Mouse (Mus musculus) mesoderm, embryonic 11.5 days (tissue): ENCODE data around the gene Fxyd5.

Experiments
- DNase-seq: peaks from one replicate; pipeline ENCODE4 v3.0.0-alpha.2; 2012; ENCODE audit warnings: low read depth, low spot score

Fxyd5 gene

DNA sequence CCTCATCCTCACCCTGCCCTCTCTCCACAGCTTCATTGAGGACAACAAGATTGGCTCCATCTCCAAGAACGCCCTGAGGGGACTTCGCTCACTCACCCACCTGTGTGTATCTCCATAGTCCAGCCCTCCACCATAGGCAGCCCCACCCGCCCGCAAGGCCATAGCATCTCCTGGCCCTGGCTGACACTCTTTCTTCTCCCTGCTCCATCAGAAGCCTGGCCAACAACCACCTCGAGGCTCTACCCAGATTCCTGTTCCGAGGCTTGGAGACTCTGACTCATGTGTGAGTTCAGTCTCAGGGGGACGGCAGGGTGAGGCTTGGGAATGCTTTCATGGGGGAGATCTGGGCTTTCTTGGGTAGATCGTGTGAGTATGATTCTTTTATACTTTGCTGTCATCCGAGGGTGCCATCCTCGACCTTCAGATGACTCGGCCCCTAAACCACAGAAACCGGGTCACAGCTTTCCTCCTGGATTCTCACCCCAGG lies 20.8 kb upstream of the Fxyd5 start:
- DNase-seq, result no peak

GRCm38 (mm10) chr7:31060621-31061010 lies 18.3 kb upstream of the Fxyd5 start:
- DNase-seq, result no peak

GRCm38 (mm10) chr7:31059919-31060620 lies 17.8 kb upstream of the Fxyd5 start:
- DNase-seq, result no peak

- peak; percentile 85 for DNase-seq
These were observed 16.8 kb upstream of the Fxyd5 start, which contains the start of gene Lgi4 for GRCm38 (mm10) chr7:31059108-31059507. TSS of gene Lgi4 (plus strand) at chr7:31059342.

DNA sequence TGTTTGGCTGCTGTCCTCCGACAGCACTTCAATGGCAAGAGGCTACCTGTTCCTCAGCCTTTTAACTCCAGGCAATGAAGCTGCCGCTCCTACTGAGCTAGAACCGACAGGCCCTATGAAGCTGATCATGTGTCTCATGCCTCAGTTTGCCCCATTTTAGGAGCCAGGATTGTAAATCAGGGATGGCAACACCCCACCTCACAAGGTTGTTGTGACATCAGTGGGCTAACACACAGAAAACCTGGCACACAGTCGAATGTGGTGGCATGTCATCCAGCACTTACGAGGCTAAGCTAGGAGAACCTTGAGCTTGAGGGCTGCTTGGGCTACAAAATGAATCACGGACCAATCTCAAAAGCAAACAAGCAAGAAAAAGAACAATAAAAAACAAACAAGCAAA lies 15.9 kb upstream of the Fxyd5 start:
- no peak for DNase-seq

DNA sequence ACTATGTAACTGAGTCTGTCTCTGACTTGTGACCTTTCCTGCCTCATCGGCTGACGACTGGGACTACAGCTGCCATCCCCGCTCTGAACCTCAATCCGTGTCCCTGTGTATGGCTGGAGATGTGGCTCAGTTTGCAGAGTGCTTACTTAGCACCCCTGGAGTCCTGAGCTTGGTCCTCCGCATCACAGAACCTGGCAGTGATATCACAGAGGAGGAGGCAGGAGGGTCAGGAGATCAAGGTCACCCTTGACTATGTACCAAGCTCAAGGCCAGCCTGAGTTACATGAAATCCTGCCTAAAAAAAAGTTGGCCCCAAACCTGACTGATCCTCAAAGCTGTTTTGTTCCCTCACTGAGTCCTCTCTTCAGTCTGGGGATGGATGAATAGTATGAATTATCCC lies 15.4 kb upstream of the Fxyd5 start:
- DNase-seq, result no peak

DNA sequence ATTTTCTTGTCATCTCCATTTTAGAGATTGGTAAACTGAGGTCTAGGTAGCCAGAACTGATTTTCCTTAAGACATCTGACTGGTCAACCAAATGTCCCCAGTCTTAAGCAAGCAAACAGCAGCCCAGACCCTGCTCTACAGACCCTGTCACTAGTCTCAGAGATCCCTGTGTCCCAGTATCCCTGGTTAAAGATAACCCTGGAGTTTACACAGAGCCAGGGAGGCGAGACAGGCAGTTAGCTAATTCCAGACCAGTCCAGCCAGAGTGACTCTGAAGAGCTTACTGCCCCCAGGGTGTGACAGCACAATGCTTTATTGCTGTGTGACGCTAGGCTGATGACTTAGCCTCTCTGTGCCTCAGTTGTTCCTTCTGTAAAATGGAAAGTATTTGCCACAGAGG lies 14.8 kb upstream of the Fxyd5 start, which contains the start of gene Fxyd1:
Gene Fxyd1, minus strand, starts transcription at position 129 of the 400 bp plus-strand sequence.
- DNase-seq, result no peak

DNA sequence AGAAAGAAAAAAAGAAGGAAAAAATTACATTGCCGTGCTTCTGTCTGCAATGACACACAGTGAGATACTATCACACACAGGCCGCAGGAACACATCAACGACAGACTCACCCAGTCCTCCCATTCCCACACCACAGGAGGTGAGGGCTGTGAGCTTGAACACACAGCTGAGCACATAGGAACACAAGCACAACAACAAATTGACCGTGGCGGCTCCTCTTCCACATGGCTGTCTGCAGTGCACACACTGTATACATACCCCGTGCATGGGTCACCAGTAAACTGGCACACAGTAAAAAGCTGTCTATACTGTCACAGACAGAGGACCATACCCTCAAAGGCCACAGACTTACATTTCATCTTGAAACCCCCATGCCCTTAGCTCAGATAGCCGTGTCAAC lies 14.2 kb upstream of the Fxyd5 start:
- no peak for DNase-seq

GRCm38 (mm10) chr7:31055883-31056282 lies 13.6 kb upstream of the Fxyd5 start:
- peak; percentile 37 for DNase-seq

- peak; percentile 48 for DNase-seq
These were observed 13.1 kb upstream of the Fxyd5 start for GRCm38 (mm10) chr7:31055354-31055824.

DNA sequence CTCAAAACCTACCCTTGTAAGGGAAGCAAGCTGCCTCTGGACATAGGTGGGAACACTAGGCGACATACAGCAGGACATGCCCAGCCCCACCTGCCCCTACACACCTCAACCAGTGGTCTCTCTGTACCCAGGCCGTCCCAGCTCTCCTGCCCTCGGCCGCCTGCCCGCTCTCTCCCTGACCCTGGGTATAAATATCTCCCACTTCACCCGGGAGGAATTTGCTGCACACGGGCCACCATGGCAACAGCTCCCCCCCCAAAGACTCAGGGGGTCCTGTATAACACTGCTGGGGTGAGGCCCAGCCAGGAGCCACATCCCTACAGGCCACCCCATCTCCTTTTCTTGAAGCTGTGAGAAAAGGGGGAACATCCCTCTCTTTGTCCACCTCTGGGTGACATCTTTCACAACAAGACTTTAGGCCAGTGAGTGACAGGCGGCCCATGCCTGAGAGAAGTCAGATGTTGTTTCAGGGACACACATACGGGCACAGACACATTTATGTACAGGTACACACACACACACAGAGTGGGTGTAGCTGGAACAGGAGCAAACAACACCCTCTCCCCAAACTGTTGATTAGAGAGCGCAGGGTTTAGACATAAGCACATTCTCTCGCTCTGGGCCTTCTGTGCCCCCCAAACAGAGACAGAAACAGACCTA lies 12.5 kb upstream of the Fxyd5 start:
- no peak for DNase-seq

DNA sequence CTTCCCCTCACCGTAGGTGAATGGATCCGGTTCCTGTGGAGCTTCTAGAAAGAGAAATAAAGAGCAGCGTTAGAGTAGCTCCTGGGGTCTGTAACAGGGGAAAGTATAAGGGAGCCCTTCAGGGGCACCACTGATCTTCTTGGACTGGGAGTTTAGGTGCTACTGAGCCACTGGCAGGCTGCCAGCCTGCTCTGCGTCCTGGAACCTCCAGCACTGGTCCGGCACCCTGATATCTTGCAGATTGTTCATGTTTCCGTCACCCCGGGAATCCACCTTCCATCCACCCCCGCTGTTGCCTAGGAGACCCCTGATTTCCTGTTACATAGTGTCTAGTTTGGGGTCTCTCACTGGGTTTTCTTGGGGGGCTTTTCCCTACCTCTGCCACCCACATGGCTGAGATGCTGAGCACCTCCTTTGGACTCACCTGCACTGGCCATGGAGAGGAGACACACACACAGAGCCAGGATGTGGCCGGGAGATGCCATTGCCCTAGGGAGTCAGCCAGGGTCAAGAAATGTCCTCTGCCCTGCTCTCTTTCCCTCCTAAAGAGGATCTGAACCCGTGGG lies 11.7 kb upstream of the Fxyd5 start:
- no peak for DNase-seq

- DNase-seq, result peak; percentile 49
These were observed 10.6 kb upstream of the Fxyd5 start for GRCm38 (mm10) chr7:31052636-31053434.

DNA sequence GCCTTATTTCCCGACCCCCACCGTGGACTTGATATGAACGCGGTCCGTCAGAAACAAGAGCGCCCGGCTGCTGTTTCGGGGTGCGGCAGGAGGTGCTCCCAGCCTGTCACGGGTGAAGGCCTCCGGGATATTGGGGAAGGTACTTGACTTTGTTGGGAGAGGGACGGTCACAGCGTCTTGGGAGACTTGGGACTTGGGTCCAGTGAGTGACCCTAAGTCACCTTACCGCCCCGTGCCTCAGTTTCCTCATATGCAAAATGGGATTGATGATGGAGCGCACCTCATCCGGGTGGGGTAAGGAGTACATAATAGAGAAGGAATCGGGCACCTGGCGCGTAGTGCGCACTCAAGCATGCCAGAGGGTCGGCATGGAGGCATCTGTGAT lies 10.0 kb upstream of the Fxyd5 start:
- no peak for DNase-seq

DNA sequence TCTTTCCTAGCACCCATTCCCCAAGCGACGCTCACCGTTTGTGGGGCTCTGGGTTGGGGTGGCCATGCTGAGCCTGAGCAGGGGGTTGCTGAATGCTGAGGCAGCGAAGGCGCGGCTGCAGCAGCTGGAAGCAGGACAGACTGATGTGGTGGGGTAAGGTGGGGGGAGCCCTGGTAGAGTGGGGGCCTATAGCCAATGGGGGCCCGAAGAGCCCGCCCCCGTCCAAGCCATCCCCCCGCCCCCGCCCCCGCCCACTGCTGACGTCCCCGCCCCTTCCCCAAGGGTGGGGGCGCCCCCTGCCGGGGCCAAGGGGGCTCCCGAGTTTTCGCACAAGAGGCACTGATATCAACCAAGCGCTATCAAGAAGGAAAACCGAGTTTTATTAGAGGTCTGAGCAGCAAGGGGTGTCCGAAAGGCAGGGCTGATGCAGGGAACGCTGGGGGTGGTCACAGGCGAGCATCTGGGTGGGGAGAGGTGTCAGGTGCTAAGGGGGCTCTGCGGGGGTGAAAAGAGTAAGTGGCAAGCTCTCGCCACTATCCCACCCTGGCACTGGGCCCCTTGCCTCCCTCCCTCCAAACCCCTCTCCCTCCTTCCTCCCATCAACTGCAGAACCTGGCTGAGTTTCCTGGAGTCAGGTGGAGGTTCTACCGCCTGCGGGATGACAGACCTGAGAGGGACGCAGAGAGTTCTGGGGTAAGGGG lies 9.2 kb upstream of the Fxyd5 start, which contains the start of gene Fxyd7:
Gene Fxyd7, minus strand, starts transcription at position 147 of the 701 bp plus-strand sequence.
- DNase-seq, result no peak

DNA sequence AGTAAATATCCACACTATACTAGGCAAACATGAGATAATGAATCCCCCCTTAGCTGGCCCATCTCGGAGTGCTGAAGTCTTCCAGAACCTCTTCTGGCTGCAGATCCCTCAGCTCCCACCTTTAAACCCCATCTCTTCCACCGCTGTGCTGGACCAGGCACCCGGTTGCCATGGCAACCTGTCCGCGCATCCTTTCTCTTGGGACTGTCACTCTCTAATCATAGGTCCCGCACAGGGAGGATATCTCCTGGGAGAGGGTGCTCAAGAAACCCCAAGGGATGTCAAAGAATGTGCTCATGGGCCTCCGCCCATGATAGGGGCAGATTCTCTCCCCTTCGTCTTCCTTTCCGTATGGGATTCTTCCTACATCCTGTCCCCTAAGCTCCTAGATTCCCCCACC lies 8.6 kb upstream of the Fxyd5 start:
- DNase-seq, result peak; percentile 45

GRCm38 (mm10) chr7:31050487-31050886 lies 8.2 kb upstream of the Fxyd5 start:
- DNase-seq, result no peak

DNA sequence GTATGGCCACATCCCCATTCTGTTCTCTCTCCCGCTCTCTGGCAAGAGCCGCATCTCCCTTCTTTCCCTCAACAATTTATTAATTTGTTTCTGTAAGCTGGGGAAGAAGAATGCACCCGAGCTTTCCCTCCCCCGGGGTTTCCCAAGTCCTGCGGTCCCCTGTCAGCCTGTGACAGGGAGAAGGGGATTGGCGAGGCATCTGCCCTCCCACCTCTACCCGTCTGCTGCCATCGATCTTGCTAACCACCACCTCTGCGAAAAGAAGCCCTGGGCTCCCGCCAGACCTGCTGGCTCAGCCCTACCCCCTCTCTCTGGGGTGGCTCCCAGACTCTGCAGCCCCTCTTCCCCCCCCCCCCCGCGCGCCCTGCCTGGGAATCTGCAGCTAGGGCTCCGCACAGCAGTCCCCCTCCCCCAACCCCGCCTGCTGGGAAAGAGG lies 7.6 kb upstream of the Fxyd5 start:
- no peak for DNase-seq

DNA sequence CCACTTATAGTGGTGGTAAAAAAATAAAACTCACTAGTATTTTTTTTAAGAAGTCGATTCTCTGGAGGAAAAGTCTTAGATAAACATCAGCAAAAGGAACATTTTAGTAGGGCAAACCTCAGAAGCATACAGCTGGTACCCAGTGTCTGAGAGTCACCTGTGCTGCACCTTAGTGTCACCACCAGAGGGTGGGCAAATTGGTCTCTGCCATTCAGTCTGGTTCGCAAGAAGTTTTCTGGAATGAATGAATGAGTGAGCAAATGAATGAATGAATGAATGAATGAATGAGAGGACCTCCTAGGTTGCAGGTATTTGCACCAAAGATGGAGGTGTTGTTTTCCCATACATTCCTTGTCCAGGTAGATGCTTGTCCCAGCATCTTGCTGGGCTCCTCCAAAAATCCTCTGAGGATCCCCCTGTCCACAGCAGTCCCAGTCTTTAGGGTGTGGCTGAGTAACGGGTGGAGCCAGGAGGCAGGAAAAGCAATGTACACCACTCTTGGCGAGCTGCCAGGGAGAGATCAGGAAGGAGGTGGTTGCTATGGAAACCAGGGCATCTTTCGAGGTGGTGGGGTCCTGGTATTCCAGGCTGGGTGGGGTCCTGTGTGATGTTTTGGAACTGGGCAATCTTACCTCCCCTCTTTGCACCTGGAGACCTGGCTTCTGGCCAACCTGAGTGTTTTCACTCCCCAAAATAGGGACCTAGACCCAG lies 7.0 kb upstream of the Fxyd5 start:
- peak; percentile 59 for DNase-seq

DNA sequence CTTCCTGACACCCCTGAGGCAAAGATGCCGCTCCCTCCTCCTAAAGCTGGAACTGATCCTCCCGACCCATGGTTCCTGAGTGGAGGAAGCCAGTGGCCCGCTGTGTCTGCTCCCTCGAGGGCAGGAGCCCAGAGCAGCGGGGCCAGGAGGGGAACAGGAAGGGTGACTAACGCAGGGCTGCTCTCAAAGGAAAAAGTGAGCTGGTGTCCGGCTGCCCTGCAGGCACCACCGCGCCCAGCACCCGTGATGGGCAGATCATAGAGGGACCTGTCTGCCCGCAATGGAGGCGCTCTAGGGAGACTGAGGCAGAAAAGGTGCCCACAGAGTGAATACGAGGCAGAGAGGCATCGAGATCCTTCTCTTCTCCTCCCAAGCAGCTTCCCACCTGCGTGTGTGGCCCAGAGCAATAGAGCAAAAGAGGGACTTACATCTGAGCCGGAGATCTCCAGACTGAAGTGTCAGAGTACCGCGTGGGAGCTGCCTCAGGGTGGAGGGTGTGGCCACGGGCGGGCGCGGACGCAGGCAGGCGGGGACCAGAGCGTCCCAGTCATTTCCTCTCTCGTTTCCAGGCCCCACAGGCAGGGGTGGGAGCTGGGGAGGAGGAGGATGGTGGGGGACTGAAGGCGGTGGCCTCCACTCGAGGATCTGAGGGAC lies 492 bp downstream of the Fxyd5 start:
- DNase-seq, result no peak
